Mouse (Mus musculus): ENCODE measurements around the gene B3gnt3. TPM values are rescaled to one million over a fixed set of nuclear protein-coding genes. Genes with fewer than 3 reads are reported as not detected.
A peak's percentile ranks its signal among the peaks of the same experiment; 100 is the strongest.
"Not testable (repeated sequence)": the region's sequence is repeated elsewhere in the genome, so short reads cannot be mapped to it uniquely, and the experiment has no call there.

Gene B3gnt3
- total RNA-seq (2021) (1 to 10 TPM; 6.1 to 6.4 TPM), polyA plus RNA-seq (2012; rRNA removed) (5.4 and 8.6 TPM in 2 replicates)
- long read RNA-seq, transcript B3gnt3-201 (3 exons, 3,055 nt), result major isoform, 6 of 7 reads
- long read RNA-seq, partial matches to known transcripts, result 0 of 7 reads
- long read RNA-seq, other reads (novel, unspliced or antisense), result 1 of 7 reads

- H3K79me2 ChIP-seq (replicated peaks; ENCODE audit: control insufficient read depth, insufficient read depth, low read length), result no peaks in the 10 kb centered on the region
- H3K4me3 ChIP-seq, result peak within 1 kb of the TSS; percentile 43
- no peak for DNase-seq
- TF ChIP-seq CTCF (IDR thresholded peaks at IDR 0.05) (no peak), POLR2A (IDR thresholded peaks at IDR 0.05; ENCODE audit: insufficient read depth, low read depth, low read length) (peak; percentile 55; the same call in 1 of the 2 replicates)
- H3K9ac ChIP-seq (ENCODE audit: low read depth, low read length), result peak within 1 kb of the TSS; percentile 77
- no peaks in the 10 kb centered on the region for H3K27me3 ChIP-seq (ENCODE audit: control insufficient read depth, insufficient read depth, low read length)
- 11% methylated on average over 34 of the region's 34 CpGs for WGBS
- peaks cover 3% of the 10 kb centered on the region for H3K4me1 ChIP-seq (ENCODE audit: control insufficient read depth, insufficient read depth, low read length)
- peak within 1 kb of the TSS; percentile 86 for H3K27ac ChIP-seq
- no peaks in the 10 kb centered on the region for H3K36me3 ChIP-seq (ENCODE audit: control insufficient read depth, insufficient read depth, low read length)
- intact Hi-C loops (cut with DNase I), result loop anchor here (1.0 kb wide), 1 partner anchor 25 kb away; the partner anchor contains the start of gene Jak3
Observed at GRCm38 (mm10) chr8:71701414-71702086, at the start of gene B3gnt3. Gene B3gnt3 (minus strand): TSS chr8:71701789.

- H3K9ac ChIP-seq (ENCODE audit: low read depth, low read length); H3K27ac ChIP-seq; intact Hi-C loops (cut with DNase I); DNase-seq; H3K4me1 ChIP-seq (ENCODE audit: control insufficient read depth, insufficient read depth, low read length); H3K36me3 ChIP-seq (ENCODE audit: control insufficient read depth, insufficient read depth, low read length); H3K4me3 ChIP-seq; H3K79me2 ChIP-seq (replicated peaks; ENCODE audit: control insufficient read depth, insufficient read depth, low read length); H3K27me3 ChIP-seq (ENCODE audit: control insufficient read depth, insufficient read depth, low read length): not testable (repeated sequence)
- 78% methylated on average over 6 of the region's 6 CpGs for WGBS
Observed at GRCm38 (mm10) chr8:71749321-71750075, 47.9 kb upstream of the B3gnt3 start.

GRCm38 (mm10) chr8:71747082-71747481 lies 45.5 kb upstream of the B3gnt3 start:
- DNase-seq; H3K9ac ChIP-seq (ENCODE audit: low read depth, low read length); H3K4me3 ChIP-seq; intact Hi-C loops (cut with DNase I); H3K27ac ChIP-seq; H3K36me3 ChIP-seq (ENCODE audit: control insufficient read depth, insufficient read depth, low read length); H3K27me3 ChIP-seq (ENCODE audit: control insufficient read depth, insufficient read depth, low read length); H3K4me1 ChIP-seq (ENCODE audit: control insufficient read depth, insufficient read depth, low read length); H3K79me2 ChIP-seq (replicated peaks; ENCODE audit: control insufficient read depth, insufficient read depth, low read length): not testable (repeated sequence)

- Histone ChIP-seq H3K9ac (ENCODE audit: low read depth, low read length) (no peak overlapping the region), H3K4me1 (ENCODE audit: control insufficient read depth, insufficient read depth, low read length) (no peaks in the 10 kb centered on the region), H3K27ac (no peak overlapping the region), H3K79me2 (replicated peaks; ENCODE audit: control insufficient read depth, insufficient read depth, low read length) (no peaks in the 10 kb centered on the region), H3K27me3 (ENCODE audit: control insufficient read depth, insufficient read depth, low read length) (no peaks in the 10 kb centered on the region), H3K4me3 (no peak overlapping the region), H3K36me3 (ENCODE audit: control insufficient read depth, insufficient read depth, low read length) (no peaks in the 10 kb centered on the region)
- no peak for DNase-seq
- no peak for TF ChIP-seq CTCF (IDR thresholded peaks at IDR 0.05)
- TF ChIP-seq EP300 (IDR thresholded peaks at IDR 0.05; ENCODE audit: insufficient read depth, low read depth, low read length), result no peak
- no peak for TF ChIP-seq POLR2A (IDR thresholded peaks at IDR 0.05; ENCODE audit: insufficient read depth, low read depth, low read length)
- intact Hi-C loops (cut with DNase I), result no loop called here
- WGBS, result 58% methylated on average over 1 of the region's 1 CpGs
Observed at GRCm38 (mm10) chr8:71745322-71745721, 43.7 kb upstream of the B3gnt3 start.

GRCm38 (mm10) chr8:71742783-71743182 lies 41.2 kb upstream of the B3gnt3 start:
- no peak for DNase-seq
- intact Hi-C loops (cut with DNase I), result no loop called here
- Histone ChIP-seq H3K79me2 (replicated peaks; ENCODE audit: control insufficient read depth, insufficient read depth, low read length) (no peaks in the 10 kb centered on the region), H3K4me1 (ENCODE audit: control insufficient read depth, insufficient read depth, low read length) (no peaks in the 10 kb centered on the region), H3K27ac (no peak overlapping the region), H3K9ac (ENCODE audit: low read depth, low read length) (no peak overlapping the region), H3K4me3 (no peak overlapping the region), H3K36me3 (ENCODE audit: control insufficient read depth, insufficient read depth, low read length) (no peaks in the 10 kb centered on the region), H3K27me3 (ENCODE audit: control insufficient read depth, insufficient read depth, low read length) (no peaks in the 10 kb centered on the region)
- TF ChIP-seq CTCF (IDR thresholded peaks at IDR 0.05) (no peak), EP300 (IDR thresholded peaks at IDR 0.05; ENCODE audit: insufficient read depth, low read depth, low read length) (no peak), POLR2A (IDR thresholded peaks at IDR 0.05; ENCODE audit: insufficient read depth, low read depth, low read length) (no peak)
- WGBS, result 57% methylated on average over 2 of the region's 2 CpGs

GRCm38 (mm10) chr8:71741687-71742114 lies 40.1 kb upstream of the B3gnt3 start:
- Histone ChIP-seq H3K9ac (ENCODE audit: low read depth, low read length) (no peak overlapping the region), H3K27me3 (ENCODE audit: control insufficient read depth, insufficient read depth, low read length) (no peaks in the 10 kb centered on the region), H3K36me3 (ENCODE audit: control insufficient read depth, insufficient read depth, low read length) (no peaks in the 10 kb centered on the region), H3K4me3 (no peak overlapping the region), H3K4me1 (ENCODE audit: control insufficient read depth, insufficient read depth, low read length) (no peaks in the 10 kb centered on the region), H3K27ac (no peak overlapping the region), H3K79me2 (replicated peaks; ENCODE audit: control insufficient read depth, insufficient read depth, low read length) (no peaks in the 10 kb centered on the region)
- WGBS, result 7% methylated on average over 19 of the region's 19 CpGs
- no peak for DNase-seq
- intact Hi-C loops (cut with DNase I), result no loop called here
- TF ChIP-seq CTCF (IDR thresholded peaks at IDR 0.05) (no peak), EP300 (IDR thresholded peaks at IDR 0.05; ENCODE audit: insufficient read depth, low read depth, low read length) (no peak), POLR2A (IDR thresholded peaks at IDR 0.05; ENCODE audit: insufficient read depth, low read depth, low read length) (no peak)

Data from heart, adult 2 months (tissue).